Mouse (Mus musculus) liver, embryonic 14.5 days (tissue): ENCODE data around the gene Atp6v0a1. TPM values are rescaled to one million over a fixed set of nuclear protein-coding genes. Genes with fewer than 3 reads are reported as not detected.

Source experiments
- ATAC-seq: fragments of 200-750 bp; cut with Nextera tagmentation; 2 replicates; pipeline ENCODE4 v1.8.0; 2017; ENCODE audit warnings: moderate number of reproducible peaks, mild to moderate bottlenecking, moderate library complexity; ENCODE audit not compliant: insufficient read depth
- DNase-seq, 3 experiments: peaks; one replicate each; pipeline ENCODE4 v3.0.0-alpha.2; 2012 to 2013; ENCODE audit warnings: low read depth in 3 of 3, low spot score in 3 of 3
- H3K27ac ChIP-seq: fragments of 300-500 bp; sonication (generic); 2 replicates; pipeline ENCODE4 v1.5.1; 2014; ENCODE audit warnings: moderate library complexity, mild to moderate bottlenecking, control low read depth, inconsistent platforms
- H3K27me3 ChIP-seq: fragments of 300-500 bp; sonication (generic); 2 replicates; pipeline ENCODE4 v1.6.1; 2014; ENCODE audit warnings: mild to moderate bottlenecking, low read length, moderate library complexity; ENCODE audit not compliant: control insufficient read depth, insufficient read depth
- H3K36me3 ChIP-seq: fragments of 300-500 bp; sonication (generic); replicated peaks from 2 replicates; pipeline ENCODE4 v1.6.1; 2014; ENCODE audit warnings: low read depth; ENCODE audit not compliant: control insufficient read depth, insufficient read depth
- H3K4me1 ChIP-seq, 2 experiments: fragments of 200-500 bp in 1 of 2; fragments of 300-500 bp in 1 of 2; sonication (generic) in 1 of 2; replicated peaks; 2 replicates each; pipeline ENCODE4 v1.6.1; 2012 to 2014; ENCODE audit warnings: antibody characterized with exemption in 1 of 2, inconsistent platforms in 1 of 2, low read length in 1 of 2; ENCODE audit not compliant: control insufficient read depth in 2 of 2, insufficient read depth in 2 of 2
- H3K4me2 ChIP-seq: fragments of 300-500 bp; sonication (generic); 2 replicates; pipeline ENCODE4 v1.6.1; 2014; ENCODE audit warnings: low read depth, mild to moderate bottlenecking, control low read depth, moderate library complexity
- H3K4me3 ChIP-seq, 2 experiments: fragments of 200-500 bp in 1 of 2; fragments of 300-500 bp in 1 of 2; sonication (generic) in 1 of 2; 2 replicates each; pipeline ENCODE4 v1.5.1; 2012 to 2014; ENCODE audit warnings: low read depth in 2 of 2, low read length in 2 of 2, mild to moderate bottlenecking in 2 of 2, control low read depth in 1 of 2, inconsistent platforms in 1 of 2, moderate library complexity in 1 of 2; ENCODE audit not compliant: insufficient read depth in 1 of 2
- H3K9ac ChIP-seq: fragments of 300-500 bp; sonication (generic); replicated peaks from 2 replicates; pipeline ENCODE4 v1.6.1; 2014; ENCODE audit warnings: mild to moderate bottlenecking, control low read depth, moderate library complexity
- H3K9me3 ChIP-seq: fragments of 300-500 bp; sonication (generic); 2 replicates; pipeline ENCODE4 v1.6.1; 2016; ENCODE audit warnings: low read length, mixed read lengths; ENCODE audit not compliant: control insufficient read depth
- CTCF ChIP-seq: IDR thresholded peaks from 2 replicates; pipeline ENCODE4 v1.5.1; 2016; ENCODE audit warnings: antibody characterized with exemption, low read depth, control low read depth
- EP300 ChIP-seq: IDR thresholded peaks from 2 replicates; pipeline ENCODE4 v1.6.1; 2016; ENCODE audit warnings: antibody characterized with exemption, low read depth
- whole genome bisulfite sequencing: fragments of 180-500 bp; shearing (Covaris S2); extraction: QIAGEN DNeasy Blood & Tissue Kit; methylation state at CpG from one replicate; pipeline ENCODE4 v1.1.7; 2014; ENCODE audit not compliant: insufficient replicate concordance; 5-methylcytosine and 5-hydroxymethylcytosine counted together
- polyA plus RNA-seq, 2 experiments: library from polyadenylated mRNA; depleted of rRNA in 1 of 2; stranded (reverse) in 1 of 2; unstranded in 1 of 2; fragments of >200 nt; fragmentation: Nextera tagmentation in 1 of 2; extraction: Ambion mirVana in 1 of 2; gene quantifications; 2 replicates each; pipeline versions ENCODE4 v1.2.1 to v1.2.3; 2012 to 2014

Gene Atp6v0a1
- polyA plus RNA-seq, 2 experiments = 29.5 to 37.8 TPM

DNA sequence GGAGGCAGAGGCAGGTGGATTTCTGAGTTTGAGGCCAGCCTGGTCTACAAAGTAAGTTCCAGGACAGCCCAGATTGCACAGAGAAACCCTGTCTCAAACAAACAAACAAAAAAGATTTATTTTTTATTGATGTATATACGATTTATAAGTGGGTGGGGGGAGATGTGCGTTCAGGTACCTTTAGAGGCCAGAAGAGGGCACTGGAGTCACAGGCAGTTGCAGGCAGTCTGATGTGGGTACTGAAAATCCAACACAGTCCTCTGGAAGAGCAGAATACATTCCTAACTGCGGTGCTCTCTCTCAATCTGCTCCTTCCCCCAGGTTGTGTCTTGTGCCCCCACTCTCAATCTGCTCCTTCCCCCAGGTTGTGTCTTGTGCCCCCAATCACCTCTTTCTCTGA is 23.6 kb upstream of the Atp6v0a1 start:
- no peaks in the 10 kb centered on the region; the same call in 1 of the 2 replicates for H3K27me3 ChIP-seq
- no peak overlapping the region for H3K27ac ChIP-seq
- ATAC-seq (no peak), DNase-seq (no peak)
- H3K9me3 ChIP-seq = no peaks in the 10 kb centered on the region
- 45% methylated on average over 3 of the region's 3 CpGs for WGBS
- no peak overlapping the region for H3K9ac ChIP-seq
- TF ChIP-seq CTCF = peak; percentile 65
- no peak for TF ChIP-seq EP300
- H3K4me2 ChIP-seq = no peak overlapping the region
- no peak overlapping the region for H3K4me3 ChIP-seq
- no peaks in the 10 kb centered on the region for H3K36me3 ChIP-seq
- H3K4me1 ChIP-seq = 0 out of 4 replicates have a peak, but pooled peaks cover 0 to 6% of the 10 kb centered on the region in 2 experiments

DNA sequence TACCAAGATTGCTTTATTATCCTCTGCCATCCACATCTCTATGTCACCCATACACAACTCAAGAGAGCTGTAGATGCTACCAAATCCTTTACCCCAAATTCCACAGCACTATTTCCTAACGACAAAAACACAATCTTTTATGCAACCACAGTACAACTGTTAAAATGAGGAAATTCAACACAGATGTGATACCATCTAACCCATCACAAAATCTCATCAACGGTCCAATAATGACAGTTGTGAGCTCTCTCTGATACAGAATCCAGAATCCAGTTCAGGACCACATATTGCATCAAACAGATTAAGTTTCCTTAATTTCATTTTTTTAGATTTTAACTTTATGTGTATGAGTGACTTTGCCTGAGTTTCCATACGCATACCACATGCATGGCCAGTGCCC is 20.6 kb upstream of the Atp6v0a1 start:
- H3K9me3 ChIP-seq = no peaks in the 10 kb centered on the region
- TF ChIP-seq CTCF = no peak
- TF ChIP-seq EP300 = no peak
- H3K27me3 ChIP-seq = no peaks in the 10 kb centered on the region; the same call in 1 of the 2 replicates
- H3K4me2 ChIP-seq = no peak overlapping the region
- 0 out of 4 replicates have a peak, but pooled peaks cover 0 to under 1% of the 10 kb centered on the region in 2 experiments for H3K4me1 ChIP-seq
- no peak for DNase-seq
- no peak for ATAC-seq
- H3K9ac ChIP-seq = no peak overlapping the region
- H3K27ac ChIP-seq = no peak overlapping the region
- H3K36me3 ChIP-seq = no peaks in the 10 kb centered on the region
- 48% methylated on average over 3 of the region's 3 CpGs for WGBS
- H3K4me3 ChIP-seq = no peak overlapping the region

GRCm38 (mm10) chr11:100989666-100990065 is 19.6 kb upstream of the Atp6v0a1 start:
- no peak overlapping the region for H3K4me3 ChIP-seq
- H3K27me3 ChIP-seq = no peaks in the 10 kb centered on the region; the same call in 1 of the 2 replicates
- H3K36me3 ChIP-seq = no peaks in the 10 kb centered on the region
- H3K27ac ChIP-seq = no peak overlapping the region
- WGBS = 47% methylated on average over 2 of the region's 2 CpGs
- no peaks in the 10 kb centered on the region for H3K4me1 ChIP-seq
- no peaks in the 10 kb centered on the region for H3K9me3 ChIP-seq
- no peak overlapping the region for H3K9ac ChIP-seq
- TF ChIP-seq CTCF = no peak
- no peak for TF ChIP-seq EP300
- ATAC-seq (no peak), DNase-seq (no peak)
- no peak overlapping the region for H3K4me2 ChIP-seq

GRCm38 (mm10) chr11:100991027-100991534 is 18.2 kb upstream of the Atp6v0a1 start:
- Histone ChIP-seq H3K4me3 (no peak overlapping the region), H3K9ac (no peak overlapping the region), H3K4me1 (no peaks in the 10 kb centered on the region), H3K4me2 (no peak overlapping the region), H3K27ac (no peak overlapping the region), H3K36me3 (no peaks in the 10 kb centered on the region), H3K9me3 (no peaks in the 10 kb centered on the region), H3K27me3 (no peaks in the 10 kb centered on the region; the same call in 1 of the 2 replicates)
- ATAC-seq = no peak
- WGBS = 31% methylated on average over 6 of the region's 6 CpGs
- TF ChIP-seq CTCF (no peak), EP300 (no peak)
- no peak for DNase-seq

DNA sequence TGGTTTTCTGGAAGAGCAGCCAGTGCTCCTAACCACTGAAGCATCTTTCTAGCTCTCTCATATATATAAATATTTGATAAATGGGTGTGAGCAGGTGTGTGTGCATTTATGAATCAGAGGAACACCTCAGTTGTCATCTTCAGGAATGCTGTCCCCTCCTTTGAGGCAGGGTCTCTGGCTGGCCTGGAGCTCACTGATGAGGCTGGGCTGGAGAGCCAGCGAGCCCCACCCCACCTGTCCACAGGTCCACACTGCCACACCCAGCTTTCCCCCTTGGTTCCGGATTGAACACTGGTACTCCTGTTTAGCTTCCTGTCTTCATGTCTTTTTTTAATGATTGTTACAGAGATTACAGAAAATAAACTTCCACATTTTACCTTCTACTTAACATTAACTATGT is 15.8 kb upstream of the Atp6v0a1 start:
- TF ChIP-seq EP300 (no peak), CTCF (no peak)
- WGBS = 55% methylated on average over 2 of the region's 2 CpGs
- ATAC-seq = no peak

More for the DNA sequence above, 15.8 kb upstream of the Atp6v0a1 start:
- DNase-seq = no peak
- Histone ChIP-seq H3K9ac (no peak overlapping the region), H3K36me3 (no peaks in the 10 kb centered on the region), H3K27me3 (no peaks in the 10 kb centered on the region; the same call in 1 of the 2 replicates), H3K4me3 (no peak overlapping the region), H3K9me3 (no peaks in the 10 kb centered on the region), H3K4me2 (no peak overlapping the region), H3K27ac (no peak overlapping the region), H3K4me1 (no peaks in the 10 kb centered on the region)
